Mouse (Mus musculus) kidney, postnatal 14 days (tissue): ENCODE results near the gene Mfsd12.
A peak's percentile ranks its signal among the peaks of the same experiment; 100 is the strongest.

Experiments used
- DNase-seq: peaks from one replicate; pipeline ENCODE4 v3.0.0; 2022; ENCODE audit warnings: mixed read lengths

The Mfsd12 gene

GRCm38 (mm10) chr10:81403511-81403910 is 46.2 kb downstream of the Mfsd12 start:
- no peak for DNase-seq

DNA sequence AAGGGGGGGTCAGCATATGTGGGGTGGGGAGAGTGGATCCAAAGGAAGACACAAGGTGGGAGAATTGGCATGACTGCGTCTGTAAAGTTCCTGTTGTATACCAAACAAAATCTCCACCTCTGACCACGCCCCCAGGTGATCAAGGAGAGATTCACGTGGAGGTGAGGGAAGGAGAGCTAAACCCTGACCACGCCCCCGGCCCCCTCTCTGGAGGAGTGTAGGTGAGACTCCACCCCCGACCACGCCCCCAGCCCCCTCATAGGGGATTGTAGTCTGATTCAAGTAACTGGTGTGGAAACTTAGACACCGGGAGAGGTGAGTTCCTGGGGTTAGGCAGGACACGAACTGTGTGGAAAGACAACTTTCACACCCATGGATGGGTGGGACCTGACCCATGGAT is 46.8 kb downstream of the Mfsd12 start:
- no peak for DNase-seq

DNA sequence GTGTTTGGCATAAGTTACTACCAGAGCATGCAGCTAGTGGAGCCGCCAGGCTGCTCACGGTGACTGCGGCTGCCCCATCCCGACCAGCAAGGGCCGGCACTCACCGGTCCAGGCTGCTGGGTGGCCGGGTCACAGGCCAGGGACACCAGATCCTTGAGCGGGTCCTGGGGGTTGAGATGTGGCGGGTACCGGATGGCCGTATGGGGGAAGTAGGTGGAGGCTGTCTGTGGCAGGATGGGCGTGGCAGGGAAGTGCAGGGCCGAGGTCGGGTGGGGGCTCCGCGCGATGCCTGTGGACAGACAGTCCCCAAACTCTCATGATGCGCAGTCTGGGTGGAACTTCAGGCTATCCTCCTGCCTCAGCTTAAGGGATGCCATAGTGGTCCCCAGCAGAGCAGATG is 47.4 kb downstream of the Mfsd12 start:
- DNase-seq = peak; percentile 67

GRCm38 (mm10) chr10:81405588-81406201 is 48.4 kb downstream of the Mfsd12 start:
- DNase-seq = no peak

DNA sequence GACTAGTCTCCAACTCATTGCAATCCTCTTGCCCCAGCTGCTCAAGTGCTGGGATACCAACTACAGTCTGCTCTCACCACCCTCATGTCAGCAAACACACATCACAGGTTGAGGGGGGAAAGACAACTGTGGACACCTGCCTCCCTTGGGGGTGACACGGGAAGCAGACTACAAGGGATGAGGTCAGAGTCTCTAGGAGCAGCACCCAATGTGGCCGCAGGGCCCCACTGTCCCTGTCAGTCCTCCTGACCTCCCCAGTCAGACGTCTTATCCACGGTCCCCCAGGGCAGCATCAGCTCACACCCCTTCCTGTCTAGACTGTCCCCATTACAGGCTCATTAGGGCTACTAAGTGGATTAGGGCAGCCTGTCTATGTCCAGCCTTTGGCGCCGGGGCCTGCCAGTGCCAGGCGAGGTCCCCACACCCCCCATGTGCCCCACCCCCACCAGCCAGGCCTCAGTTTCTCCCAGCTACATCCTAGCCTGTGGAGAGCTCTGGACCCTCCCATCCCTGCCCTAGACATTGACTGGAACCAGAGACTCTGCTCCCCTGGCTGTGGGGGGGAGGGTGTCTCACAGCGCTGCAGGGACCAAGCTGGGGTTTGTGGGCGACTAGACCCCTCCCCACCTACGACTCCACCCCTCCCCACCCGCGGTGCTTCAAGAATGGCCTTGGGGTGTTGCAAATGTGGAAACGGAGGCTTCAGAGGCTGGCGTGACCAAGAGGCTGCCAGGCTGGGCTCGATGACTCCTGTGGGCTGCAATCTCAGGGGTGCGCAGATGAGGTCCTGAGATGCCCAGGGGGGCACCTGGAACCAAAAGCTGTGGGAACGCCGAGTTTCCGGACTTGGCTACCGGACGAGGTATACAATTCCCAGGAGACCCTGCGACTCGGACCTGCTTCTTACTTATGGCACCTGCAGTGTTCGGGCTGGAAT is 49.5 kb downstream of the Mfsd12 start:
- no peak for DNase-seq

DNA sequence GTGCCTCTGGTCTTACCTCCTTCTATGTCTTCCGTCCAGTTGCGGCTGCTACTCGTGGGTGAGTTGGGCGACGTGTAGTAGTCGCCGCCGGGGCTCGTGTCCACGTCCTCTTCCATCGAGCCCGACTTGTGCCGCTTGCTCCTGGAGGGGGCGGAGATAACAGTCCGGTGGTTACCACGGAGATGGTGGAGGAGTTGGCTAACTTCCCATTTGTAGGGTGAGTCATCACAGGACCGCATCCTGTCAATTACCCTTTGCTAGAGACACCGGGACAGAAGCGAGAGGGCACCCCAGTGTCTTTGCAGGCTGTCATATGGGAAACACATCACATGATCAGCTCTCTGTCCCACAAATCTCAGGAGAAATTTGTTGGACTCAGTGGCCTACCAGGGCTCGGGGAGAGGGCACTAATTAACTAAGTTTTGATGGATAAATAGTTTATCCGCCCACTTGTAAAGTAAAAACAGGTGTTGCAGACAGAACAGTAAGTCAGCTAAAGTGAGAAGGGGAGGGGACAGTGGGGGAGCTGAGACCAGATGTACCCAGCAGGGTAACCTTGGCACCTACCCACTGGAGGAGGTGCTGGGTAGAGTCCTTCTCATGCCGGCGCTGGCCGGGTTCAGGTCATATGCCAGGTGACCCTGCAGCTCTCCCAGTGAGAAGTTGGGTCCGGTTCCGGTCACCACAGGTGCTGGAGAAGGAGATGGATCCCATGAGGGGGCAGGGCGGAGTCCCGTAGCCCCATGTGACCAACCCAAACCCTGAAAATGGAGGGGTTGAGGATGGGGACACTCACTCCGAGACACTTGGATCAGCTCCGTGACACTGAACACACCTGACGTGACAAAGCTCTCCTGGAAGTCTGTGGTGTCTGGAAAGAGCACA is 50.5 kb downstream of the Mfsd12 start:
- peak; percentile 91 for DNase-seq

DNA sequence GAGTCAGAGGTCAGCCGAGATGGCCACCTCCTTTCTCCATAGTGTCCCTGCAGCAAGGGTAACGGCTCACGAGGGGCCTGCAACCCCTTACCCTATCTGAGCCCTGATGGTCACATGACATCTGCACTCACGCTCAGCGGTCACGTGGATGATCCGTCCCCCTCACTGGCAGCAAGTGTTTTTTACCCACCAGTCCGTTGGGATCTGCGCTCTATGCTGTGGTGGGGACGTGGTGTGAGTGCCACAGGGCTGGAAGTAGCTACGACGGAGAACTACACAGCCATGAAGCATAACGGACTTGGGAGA is 51.1 kb downstream of the Mfsd12 start:
- no peak for DNase-seq

GRCm38 (mm10) chr10:81408871-81409291 is 51.6 kb downstream of the Mfsd12 start:
- DNase-seq = peak; percentile 93

- DNase-seq = no peak
Measured at GRCm38 (mm10) chr10:81409330-81409729, 52.0 kb downstream of the Mfsd12 start.

GRCm38 (mm10) chr10:81410350-81410749 is 53.1 kb downstream of the Mfsd12 start:
- DNase-seq = no peak

DNA sequence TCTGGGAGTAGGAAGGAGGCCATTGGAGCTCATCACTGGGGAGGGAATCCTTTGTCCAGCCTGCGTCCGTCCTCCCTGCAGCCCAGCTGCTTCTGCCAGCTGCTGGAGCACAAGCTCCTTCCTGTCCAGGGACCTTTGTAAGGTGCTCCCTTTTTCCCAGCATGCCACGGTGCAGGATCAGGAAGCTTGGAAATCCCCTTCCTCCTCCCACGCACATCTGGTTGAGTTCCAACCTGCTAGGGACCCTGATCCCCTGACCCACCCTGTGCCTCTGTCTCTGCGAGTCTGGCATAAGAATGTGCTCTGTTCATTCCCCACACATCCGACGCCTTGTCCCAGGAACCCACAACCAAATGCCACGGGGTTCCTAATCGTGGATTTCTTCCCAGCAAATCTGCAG is 53.7 kb downstream of the Mfsd12 start:
- DNase-seq = peak; percentile 67

- DNase-seq = peak; percentile 91
Measured at GRCm38 (mm10) chr10:81411471-81412400, 54.4 kb downstream of the Mfsd12 start.

GRCm38 (mm10) chr10:81412586-81413309 is 55.5 kb downstream of the Mfsd12 start:
- DNase-seq = no peak

DNA sequence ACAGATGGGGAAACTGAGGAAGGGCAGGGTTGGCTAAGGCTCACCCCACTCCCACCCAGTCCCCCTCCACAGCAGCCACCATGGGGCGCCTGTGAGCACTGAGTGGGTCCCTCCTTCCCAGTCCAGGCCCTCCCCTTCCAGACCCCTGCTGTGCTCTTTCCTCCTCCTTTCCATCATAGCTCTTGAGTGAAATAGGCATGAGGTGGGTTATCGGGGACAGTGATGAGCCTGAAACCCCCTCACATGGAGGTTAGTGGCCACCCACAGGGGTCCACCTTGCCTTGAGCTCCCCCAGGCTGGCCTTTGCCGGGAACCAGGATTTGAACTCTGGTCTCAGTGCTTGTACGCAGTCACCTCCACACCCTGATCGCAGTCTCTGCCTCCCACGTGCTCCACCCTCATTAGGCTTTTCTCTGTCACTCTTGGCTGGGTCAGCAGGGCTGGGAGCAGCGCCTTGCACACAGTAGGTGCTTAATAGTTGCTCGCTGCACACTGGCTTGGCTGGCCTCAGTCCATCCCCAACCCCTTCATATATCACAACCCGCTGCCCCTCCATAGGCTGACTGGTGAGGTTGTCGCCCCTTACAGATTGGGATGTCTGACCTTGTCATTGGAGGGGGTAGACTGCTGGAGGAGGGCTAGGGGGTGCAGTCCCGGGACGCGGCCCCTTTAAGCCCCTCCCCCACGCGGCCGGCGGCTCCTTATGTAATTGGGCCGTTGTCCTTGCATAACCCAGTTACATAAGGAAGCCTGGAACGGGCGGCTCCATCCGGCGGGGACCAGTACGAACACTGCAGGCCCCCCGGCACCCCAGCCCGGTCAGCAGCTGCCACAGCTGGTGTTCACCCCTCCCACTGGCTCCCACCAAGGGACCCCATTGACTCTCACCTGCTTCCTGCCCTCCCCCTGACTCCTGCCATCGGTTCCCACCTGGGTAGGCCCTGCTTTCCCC is 56.3 kb downstream of the Mfsd12 start:
- peak; percentile 95 for DNase-seq

DNA sequence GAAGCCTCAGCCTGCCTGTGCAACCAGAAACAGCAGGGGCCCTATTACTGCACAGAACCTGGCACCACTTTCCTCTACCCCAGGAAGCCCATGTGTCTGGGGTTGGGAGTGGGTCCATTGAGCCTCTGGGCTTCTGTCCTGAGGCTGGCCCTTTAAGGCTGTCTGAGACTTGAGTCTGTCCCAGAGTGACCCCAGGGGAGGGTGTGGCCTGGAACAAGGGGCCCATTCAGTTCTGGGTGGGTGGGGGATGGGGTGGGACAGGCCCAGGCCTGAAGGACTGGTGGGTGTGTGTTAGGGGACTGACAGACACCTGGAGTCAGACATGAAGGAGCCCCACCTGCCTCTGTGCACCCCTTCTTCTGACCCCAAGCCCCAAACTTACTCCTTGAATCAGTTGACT is 57.4 kb downstream of the Mfsd12 start:
- DNase-seq = peak; percentile 79

DNA sequence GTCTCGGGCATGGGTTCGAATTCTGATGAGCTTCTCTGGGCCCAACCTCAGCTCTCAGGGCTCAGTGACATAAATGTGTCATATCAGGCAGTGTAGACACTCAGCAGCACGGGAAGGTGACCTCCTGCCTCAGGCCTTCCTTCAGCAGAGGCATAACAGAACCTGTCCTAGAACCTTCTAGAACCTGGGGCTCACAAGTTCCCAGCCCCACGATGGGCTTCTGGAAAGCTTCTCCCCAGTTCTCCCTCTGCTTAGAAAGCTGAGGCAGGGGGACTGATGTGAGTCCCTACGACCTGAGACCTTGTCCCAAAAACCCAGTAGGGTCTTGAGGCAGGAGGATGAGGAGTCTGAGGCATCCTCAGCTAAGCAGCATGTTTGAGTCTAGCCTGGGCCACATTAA is 57.9 kb downstream of the Mfsd12 start:
- no peak for DNase-seq
